Comparison of ENCODE assay signal across 9 mouse cellular contexts in genomic region chr2:49732745-49733655, GRCm38 (mm10). TPM values are rescaled to one million over a fixed set of nuclear protein-coding genes. Genes with fewer than 3 reads are reported as not detected.
DNase-seq lines count a peak whose midpoint lies in the region; ATAC-seq lines count a peak whose summit lies in the region.
"Had no signal": no experiment of that assay in that cellular context is flagged by ENCODE, and none has a peak within 500 bp of the region (broad histone marks: within the 10 kb centered on the region; RNA-seq: fewer than 3 reads in every experiment).

No protein-coding gene starts in this region.

- no peak for DNase-seq in heart, embryonic 10.5 days (ENCODE audit: low spot score)
- DNase-seq in CD4-positive, CD25-positive, alpha-beta regulatory T cell, adult 2 months (ENCODE audit: low read depth, low spot score): peak; percentile 55
- no peak for DNase-seq in layer of hippocampus, adult 11-12 months (ENCODE audit: low spot score)
- DNase-seq in lung, postnatal 25 days (ENCODE audit: low spot score): no peak
- DNase-seq: heart, postnatal 14 days had no signal

- no peaks in the 10 kb centered on the region for H3K9me3 ChIP-seq in heart, embryonic 14.5 days (ENCODE audit: control insufficient read depth, low read length)
- H3K9me3 ChIP-seq in heart, embryonic 10.5 days: no peaks in the 10 kb centered on the region
- no peaks in the 10 kb centered on the region for H3K9me3 ChIP-seq in embryonic facial prominence, embryonic 15.5 days (replicated peaks)
- H3K9me3 ChIP-seq in liver, embryonic 15.5 days (replicated peaks): no peaks in the 10 kb centered on the region

- no peak overlapping the region for H3K9ac ChIP-seq in heart, embryonic 14.5 days (ENCODE audit: low read length)
- H3K9ac ChIP-seq in embryonic facial prominence, embryonic 15.5 days: no peak overlapping the region
- H3K9ac ChIP-seq in liver, embryonic 15.5 days: no peak overlapping the region

- WGBS in heart, embryonic 14.5 days: 73% methylated on average over 11 of the region's 11 CpGs
- WGBS in heart, embryonic 10.5 days: 66% methylated on average over 11 of the region's 11 CpGs
- 27% methylated on average over 11 of the region's 11 CpGs for WGBS in embryonic facial prominence, embryonic 15.5 days
- WGBS in liver, embryonic 15.5 days (ENCODE audit: insufficient replicate concordance): 64% methylated on average over 11 of the region's 11 CpGs

- H3K4me1 ChIP-seq in heart, embryonic 14.5 days (ENCODE audit: control insufficient read depth in 2 of 2, insufficient read depth in 2 of 2, low read length in 2 of 2): peaks cover 8 to 15% of the 10 kb centered on the region in 2 experiments; a peak in 2 of 4 replicates
- peaks cover 16% of the 10 kb centered on the region for H3K4me1 ChIP-seq in heart, embryonic 10.5 days
- H3K4me1 ChIP-seq in embryonic facial prominence, embryonic 15.5 days: peaks cover 15% of the 10 kb centered on the region
- peaks cover 34% of the 10 kb centered on the region for H3K4me1 ChIP-seq in liver, embryonic 15.5 days (replicated peaks)

- H3K27me3 ChIP-seq in heart, embryonic 14.5 days (ENCODE audit: control insufficient read depth, insufficient read depth, low read length): no peaks in the 10 kb centered on the region
- no peaks in the 10 kb centered on the region for H3K27me3 ChIP-seq in heart, embryonic 10.5 days (ENCODE audit: insufficient read depth, poor library complexity, severe bottlenecking)
- H3K27me3 ChIP-seq in embryonic facial prominence, embryonic 15.5 days: no peaks in the 10 kb centered on the region
- H3K27me3 ChIP-seq in liver, embryonic 15.5 days: no peaks in the 10 kb centered on the region

- no peak overlapping the region for H3K4me3 ChIP-seq in heart, embryonic 14.5 days (ENCODE audit: control insufficient read depth in 1 of 2, insufficient read depth in 1 of 2, low read depth in 1 of 2, low read length in 2 of 2)
- H3K4me3 ChIP-seq in heart, embryonic 10.5 days: no peak overlapping the region
- H3K4me3 ChIP-seq in embryonic facial prominence, embryonic 15.5 days (replicated peaks): peak overlapping the region; percentile 35
- no peak overlapping the region; the same call in 1 of the 2 replicates for H3K4me3 ChIP-seq in liver, embryonic 15.5 days (replicated peaks)

- ATAC-seq in heart, embryonic 14.5 days (ENCODE audit: insufficient number of reproducible peaks, insufficient read depth, low FRiP score, low read depth): no peak
- no peak for ATAC-seq in embryonic facial prominence, embryonic 15.5 days (ENCODE audit: insufficient number of reproducible peaks, low FRiP score, low TSS enrichment, low read depth)
- no peak for ATAC-seq in liver, embryonic 15.5 days (ENCODE audit: insufficient read depth)
- ATAC-seq in monocyte, adult 5-6 weeks (replicated peaks; ENCODE audit: insufficient number of reproducible peaks, low FRiP score, low TSS enrichment, poor library complexity, severe bottlenecking): no peak

- H3K36me3 ChIP-seq in heart, embryonic 14.5 days (ENCODE audit: control insufficient read depth, insufficient read depth, low read length): no peaks in the 10 kb centered on the region
- no peaks in the 10 kb centered on the region for H3K36me3 ChIP-seq in heart, embryonic 10.5 days
- no peaks in the 10 kb centered on the region for H3K36me3 ChIP-seq in embryonic facial prominence, embryonic 15.5 days
- no peaks in the 10 kb centered on the region for H3K36me3 ChIP-seq in liver, embryonic 15.5 days (replicated peaks)

- peak overlapping the region; percentile 59; the same call in 1 of the 2 replicates for H3K4me2 ChIP-seq in heart, embryonic 14.5 days (ENCODE audit: low read length)
- peak overlapping the region; percentile 48 for H3K4me2 ChIP-seq in embryonic facial prominence, embryonic 15.5 days (replicated peaks)
- peak overlapping the region; percentile 45 for H3K4me2 ChIP-seq in liver, embryonic 15.5 days

- no peak overlapping the region for H3K27ac ChIP-seq in heart, embryonic 14.5 days (replicated peaks in 1 of 2; ENCODE audit: control insufficient read depth in 1 of 2, insufficient read depth in 1 of 2, low read depth in 2 of 2, low read length in 2 of 2)
- H3K27ac ChIP-seq in heart, embryonic 10.5 days: no peak overlapping the region
- no peak overlapping the region; the same call in 1 of the 2 replicates for H3K27ac ChIP-seq in embryonic facial prominence, embryonic 15.5 days (replicated peaks)
- H3K27ac ChIP-seq in liver, embryonic 15.5 days (replicated peaks): no peak overlapping the region

RNA-seq across cellular contexts. Expression of gene Lypd6b, which starts 54.5 kb away (rescaled TPM):
- polyA plus RNA-seq in heart, embryonic 14.5 days (2014; fragmentation: Nextera tagmentation; extraction: Ambion mirVana): 2.3 TPM in 2 replicates
- 2.0 TPM in 2 replicates for polyA plus RNA-seq in heart, embryonic 10.5 days (2016; fragmentation: Nextera tagmentation; extraction: Ambion mirVana)
- 12.0 and 12.5 TPM in 2 replicates for polyA plus RNA-seq in embryonic facial prominence, embryonic 15.5 days (2015; fragmentation: Nextera tagmentation; extraction: Ambion mirVana)
- polyA plus RNA-seq in liver, embryonic 15.5 days (2015; fragmentation: Nextera tagmentation; extraction: Ambion mirVana): not detected in 2 replicates
- 0.68 to 1.5 TPM in 2 of 3 replicates, not detected in the other for total RNA-seq in monocyte, adult 5-6 weeks (2017)
